Mouse (Mus musculus) heart, adult 9 months (tissue): ENCODE results near the gene Pcx.

Source experiments
- DNase-seq, 2 experiments: peaks; one replicate each; pipeline ENCODE4 v3.0.0; 2022; ENCODE audit warnings: low spot score in 2 of 2

Gene Pcx

DNA sequence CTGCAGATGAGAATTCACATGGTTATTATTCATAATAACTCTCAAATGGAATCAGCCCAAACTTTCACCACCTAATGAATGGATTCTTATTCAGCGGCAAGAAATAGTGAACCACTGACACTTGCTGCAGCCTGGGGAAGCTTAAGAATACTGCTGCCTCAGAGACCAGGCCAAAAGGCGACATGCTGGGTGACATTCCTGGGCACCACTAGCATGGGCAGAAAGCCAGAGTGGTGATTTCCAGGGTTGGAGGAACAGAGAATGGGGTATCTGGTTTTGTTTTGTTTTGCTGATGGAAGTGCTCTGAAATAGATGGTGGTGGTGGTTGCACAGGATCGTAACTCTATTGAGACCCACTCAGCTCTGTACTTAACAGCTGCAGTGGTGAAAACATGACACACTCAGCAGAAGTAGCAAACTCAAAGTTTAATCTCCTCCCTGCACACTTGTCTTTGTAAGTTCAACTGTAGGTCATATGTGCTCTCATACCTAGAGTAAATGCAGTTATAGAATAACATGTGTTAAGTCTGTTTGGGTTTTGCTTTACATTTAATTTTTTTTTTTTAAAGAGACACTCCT, 38.1 kb downstream of the Pcx start:
- DNase-seq, result no peak

DNA sequence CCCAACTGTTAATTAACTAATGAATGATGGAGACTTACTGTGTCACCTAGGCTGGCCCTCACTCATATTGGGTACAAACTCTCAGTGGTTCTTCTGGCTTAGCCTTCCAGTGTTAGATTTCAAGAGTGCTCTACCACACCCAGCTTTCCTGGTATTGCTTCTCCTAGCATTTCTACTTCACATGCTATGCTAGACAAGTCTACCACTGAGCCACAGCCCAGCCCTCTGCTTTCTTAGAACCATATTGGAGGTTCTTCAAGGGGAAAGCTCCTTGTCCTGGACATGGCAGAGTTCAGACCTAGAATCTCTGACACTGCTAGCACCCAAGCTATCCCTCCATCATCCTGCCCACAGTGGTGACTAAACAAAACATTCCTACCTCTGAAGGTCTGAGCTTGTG, 44.0 kb downstream of the Pcx start:
- DNase-seq, result no peak

DNA sequence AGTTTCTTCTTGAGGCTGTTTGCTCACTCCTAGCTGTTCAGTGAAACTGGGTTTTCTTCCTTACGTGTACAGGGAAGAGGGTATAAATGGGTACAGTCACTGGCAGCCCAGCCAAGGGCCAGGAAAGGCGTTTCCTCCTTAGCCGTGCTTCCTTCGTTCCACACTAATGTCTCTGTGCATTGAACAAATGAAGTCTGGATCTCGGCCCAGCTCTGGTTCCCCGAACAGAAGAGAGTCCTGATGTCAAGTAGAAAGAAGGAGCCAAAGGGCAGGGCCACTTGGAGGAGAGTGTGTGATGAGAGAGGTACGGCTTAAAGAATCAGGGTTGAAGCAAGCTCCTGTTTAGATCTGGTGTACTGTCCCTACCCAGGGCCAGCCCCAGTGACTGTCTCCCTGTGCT, 44.8 kb downstream of the Pcx start:
- DNase-seq, result no peak

DNA sequence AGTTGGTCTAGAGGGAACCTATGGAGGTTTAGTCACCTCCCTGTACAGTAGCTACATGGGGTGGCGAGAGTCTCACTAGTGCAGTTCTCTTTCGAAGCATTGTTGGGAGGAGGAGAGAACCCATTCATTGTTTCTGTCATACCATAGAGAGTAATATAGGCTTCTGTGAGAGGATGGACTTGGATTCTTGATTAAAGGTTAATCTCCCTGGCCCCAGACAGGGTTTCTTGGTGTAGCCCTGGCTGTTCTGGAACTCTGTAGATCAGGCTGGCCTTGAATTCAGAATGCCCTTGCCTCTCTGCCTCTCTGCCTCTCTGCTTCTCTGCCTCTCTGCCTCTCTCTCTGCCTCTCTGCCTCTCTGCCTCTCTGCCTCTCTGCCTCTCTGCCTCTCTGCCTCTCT, 46.5 kb downstream of the Pcx start:
- DNase-seq, result no peak

DNA sequence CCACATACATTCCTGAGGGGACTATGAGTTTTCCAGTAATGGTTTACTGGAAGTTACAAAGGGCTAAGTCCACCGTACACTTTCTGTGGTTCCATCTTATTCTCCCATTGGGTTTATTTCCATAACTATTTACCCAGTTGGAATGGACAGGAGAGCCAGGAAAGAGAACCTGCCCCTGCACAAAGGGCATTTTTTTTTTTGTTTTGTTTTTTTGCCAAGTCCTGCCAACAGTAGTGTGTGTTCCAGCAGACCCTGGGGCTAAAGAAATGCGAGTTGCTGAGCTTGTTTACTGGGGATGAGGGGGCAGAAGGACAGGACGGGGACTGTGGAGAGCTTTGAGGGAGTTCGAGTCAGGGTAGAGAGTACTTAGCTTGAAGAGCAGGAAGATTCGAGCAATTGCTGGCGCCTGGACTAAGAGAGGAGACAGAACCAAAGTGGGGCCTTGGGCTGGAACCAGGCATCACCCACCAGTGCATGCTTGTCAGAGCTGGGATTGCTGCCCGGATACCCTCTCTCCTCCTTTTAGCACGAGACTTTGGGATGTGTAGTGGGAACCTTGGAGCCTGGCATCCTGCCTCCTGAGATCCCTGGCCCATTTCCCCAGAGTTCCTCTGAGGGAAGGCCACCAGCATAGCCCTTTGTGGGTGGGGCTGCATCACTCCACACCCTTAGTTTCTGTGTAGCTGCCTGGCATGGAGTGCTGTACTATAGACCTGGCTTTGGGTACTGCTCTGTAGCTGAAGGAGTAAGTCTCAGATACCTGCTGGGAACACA, 47.7 kb downstream of the Pcx start:
- DNase-seq, result no peak

DNA sequence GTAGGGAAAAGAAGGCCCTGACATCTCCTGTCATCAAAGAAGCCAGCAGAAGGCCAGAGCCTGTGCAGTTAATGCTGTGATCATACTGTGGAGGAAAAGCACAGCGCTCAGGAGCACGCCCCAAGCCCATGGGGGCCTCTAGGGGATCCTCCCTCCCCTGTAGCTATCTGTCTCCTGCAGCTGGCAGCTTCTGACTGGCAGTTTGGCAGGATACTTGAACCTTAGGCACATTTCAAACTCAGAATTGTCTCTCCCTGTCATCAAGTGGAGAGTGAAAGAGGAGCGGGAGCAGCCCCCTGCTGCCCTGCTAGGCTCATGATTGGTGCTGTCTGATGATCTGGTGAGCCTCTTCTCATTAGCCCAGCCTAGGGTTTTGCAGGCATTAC, 48.3 kb downstream of the Pcx start:
- DNase-seq, result peak; percentile 23 to 27

DNA sequence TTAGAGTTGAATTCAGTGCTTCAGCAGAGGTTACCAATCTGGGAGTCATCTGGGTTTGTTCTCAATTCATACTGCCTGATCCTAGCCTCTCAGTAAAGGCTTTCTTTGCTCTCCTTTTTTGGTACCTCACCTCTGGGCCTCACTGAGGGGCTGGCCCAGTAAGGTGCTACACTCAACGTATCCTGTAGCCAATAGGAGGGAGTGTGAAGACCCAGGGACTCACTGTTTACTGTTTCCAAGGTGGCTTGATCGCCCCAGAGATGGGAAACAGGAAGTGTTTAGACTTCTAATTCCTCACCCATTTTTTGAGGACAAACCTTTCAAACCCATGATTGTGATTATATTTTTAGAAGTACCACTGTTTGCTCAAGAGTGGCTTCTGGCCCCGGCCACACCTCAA, 48.7 kb downstream of the Pcx start:
- no peak for DNase-seq

DNA sequence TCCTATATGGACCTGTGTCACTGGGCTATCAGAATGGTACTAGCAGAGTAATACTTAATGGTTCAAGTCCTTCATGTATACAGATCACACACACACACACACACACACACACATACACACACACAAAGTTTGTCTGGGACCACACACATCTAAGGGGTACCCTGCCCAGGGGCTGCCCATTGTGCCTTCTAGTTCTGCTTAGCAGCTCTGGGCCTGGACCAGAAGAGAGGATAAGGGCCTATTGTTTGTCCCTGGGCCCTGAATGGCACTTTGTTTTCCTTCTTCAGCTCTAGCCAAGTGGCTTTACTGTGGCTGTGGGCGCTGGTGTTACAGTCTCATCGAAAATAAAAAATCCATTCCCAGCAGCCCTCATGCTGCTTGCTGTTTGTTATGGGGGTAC, 49.3 kb downstream of the Pcx start:
- no peak for DNase-seq

DNA sequence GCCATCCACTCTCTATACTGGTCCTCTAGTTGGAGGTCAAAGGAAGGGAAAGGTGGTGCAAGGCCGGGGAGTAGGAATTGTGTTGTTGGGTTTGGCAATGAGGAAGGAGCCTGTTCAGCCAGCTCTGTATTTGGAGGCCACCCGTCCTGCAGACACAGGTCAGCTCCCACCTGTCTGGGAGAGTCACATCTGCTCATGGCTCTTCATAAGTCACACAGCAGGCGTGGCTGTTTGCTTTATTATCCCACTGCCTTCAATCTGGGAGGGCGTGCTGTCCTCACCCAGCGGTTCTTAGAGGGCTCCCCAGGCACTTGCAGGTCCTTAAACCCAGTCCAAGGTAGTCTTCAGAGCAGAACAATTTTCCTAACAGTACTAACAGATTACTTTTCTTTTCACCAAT, 49.9 kb downstream of the Pcx start:
- no peak for DNase-seq

DNA sequence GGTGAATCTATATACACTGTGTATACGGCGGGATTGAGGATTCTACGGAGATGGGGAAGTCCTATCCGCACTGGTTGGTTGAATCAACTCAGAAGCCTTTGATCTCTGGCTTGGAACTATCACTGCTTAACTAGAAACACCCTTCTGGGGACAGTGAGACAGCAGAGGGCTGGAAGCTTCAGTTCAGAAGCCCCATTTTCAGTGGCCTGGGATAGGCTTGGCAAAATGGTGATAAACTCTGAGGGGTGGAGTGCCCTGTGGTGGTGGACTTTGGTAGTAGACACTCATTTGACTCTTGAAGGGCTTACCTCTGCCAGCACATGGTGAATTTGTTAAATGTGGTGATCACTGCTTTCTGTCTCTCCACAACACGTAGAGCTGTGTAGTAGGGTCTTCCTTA, 55.4 kb downstream of the Pcx start:
- DNase-seq, result no peak

DNA sequence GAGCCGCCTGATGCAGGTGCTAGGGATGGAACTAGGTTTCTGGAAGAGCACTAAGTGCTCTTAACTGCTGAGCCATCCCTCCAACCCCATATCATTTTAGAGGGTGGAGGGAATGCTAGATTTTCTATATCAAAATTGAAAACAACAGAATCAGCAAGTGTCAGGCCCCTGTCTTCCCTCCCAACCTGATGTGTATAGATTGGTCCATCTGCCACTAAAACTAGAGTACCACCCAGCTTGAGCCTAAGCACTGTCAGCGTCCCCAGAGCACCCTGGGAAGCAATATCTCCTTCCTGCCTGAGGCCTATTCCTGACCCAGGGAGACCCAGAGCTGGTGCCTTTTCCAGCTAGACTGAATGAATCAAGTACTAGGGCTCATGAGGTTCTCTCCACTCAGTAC, 56.6 kb downstream of the Pcx start:
- DNase-seq, result no peak

DNA sequence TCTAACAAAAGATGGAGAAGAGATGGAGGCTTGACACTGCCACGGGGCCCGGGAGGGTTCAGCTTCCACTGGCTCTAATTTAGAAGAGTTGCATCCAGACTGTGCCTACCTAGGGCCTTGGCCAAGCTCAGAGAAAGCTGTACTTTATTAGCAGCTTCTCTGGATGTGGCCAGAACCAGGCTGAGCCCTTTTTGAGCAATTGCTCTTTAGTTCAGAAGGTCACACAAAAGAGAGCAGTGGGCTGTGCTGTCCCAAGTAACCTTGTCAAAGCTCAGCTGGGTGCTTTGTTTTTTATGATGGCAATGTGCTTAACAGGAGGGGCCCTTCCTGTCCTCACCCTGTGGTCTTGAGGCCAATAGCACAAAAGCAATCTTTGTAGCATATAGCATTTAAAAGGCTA, 57.4 kb downstream of the Pcx start:
- no peak for DNase-seq

DNA sequence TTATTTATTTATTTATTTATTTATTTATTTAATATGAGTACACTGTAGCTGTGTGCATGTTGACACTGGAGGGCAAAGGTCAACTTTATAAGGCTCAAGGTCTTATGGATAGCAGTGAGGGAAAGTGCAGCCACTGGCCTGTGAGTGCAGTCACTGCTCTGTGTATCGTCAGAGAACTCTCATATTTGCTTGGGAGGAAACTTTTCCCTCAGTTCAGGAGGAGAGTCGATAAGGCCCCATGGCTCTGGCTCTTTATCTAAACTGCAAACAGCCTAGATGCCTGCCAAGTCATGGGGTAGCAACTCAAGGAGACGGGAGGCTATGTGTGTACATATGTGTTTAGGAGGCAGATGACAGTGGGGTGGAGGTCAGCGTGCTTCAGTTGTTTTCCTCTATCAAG, 58.6 kb downstream of the Pcx start:
- DNase-seq, result no peak

DNA sequence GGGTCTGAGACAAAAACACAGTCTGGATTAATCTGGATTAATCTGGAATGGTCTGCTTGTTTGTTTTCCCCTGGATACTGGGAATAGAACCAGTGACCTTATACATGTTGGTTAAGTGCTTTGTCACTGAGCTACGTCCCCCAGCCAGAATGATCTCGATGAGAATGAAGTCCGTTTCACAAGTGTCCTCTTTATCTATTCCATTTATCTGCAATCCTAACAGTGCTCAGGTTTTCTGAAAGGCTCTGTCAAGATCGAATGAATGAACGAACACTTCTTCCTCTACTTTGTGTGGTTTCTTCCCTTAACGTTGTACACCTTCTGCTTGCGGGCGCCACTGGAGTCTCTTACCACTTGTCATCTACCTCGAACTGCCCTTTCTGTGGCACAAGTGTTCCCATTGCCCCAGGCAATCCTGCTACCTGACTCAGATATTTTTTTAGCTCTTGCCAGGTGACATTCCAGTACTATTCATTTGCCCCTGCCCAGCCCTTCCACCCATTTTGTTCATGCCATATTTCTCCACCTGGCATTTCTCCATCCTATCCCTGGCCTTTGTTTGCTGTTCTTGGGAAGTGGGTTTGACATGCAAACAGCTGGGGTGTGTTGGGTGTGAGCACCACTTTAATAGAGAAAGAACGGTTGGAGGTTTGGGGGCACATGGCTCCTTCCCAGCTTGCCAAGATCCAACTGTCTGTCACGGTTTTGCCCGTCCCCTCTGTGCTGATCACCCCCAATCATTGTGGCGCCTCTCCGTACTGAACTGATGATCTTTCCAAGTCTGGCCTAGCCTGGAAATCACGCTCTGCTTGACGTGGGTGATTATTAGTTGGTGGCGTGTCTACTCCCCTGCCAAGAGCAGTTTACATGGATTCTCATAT, 59.3 kb downstream of the Pcx start:
- DNase-seq, result no peak

DNA sequence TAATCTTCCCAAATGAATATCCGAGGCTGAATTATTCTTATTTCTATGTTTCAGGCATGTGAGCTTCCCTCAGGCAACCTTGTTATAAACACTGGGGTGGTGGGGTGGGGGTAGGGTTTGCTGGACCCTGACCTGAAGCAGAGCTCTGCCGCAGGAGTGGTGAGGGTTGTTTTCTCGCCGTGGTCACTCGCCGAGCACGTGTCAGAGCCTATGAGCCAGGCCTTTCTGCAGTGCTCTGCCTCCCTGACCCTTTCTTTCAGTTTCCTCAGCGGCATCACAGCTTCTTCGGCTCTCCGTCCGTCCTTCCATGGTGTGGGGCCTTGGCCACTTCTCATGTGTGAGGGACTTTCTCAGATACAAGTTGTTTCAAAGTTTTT, 60.0 kb downstream of the Pcx start:
- DNase-seq, result no peak

DNA sequence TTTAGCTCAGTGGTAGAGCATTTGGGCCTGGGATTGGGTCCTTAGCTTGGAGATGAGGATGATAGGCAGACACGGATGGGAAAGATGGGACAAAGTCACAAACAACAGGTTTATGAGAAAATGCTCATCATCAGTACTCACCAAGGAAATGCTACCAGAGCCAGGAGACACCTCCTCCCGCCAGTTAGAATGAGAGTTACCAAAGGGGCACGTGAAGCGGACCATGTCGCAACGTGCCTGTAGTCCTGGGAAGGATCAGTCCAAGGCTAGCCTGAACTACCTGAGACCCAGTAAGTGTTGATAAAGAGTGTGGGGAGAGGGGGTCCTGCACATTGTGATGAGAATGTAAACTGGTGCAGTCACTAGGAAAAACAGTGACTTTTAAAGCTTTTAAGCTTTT, 60.5 kb downstream of the Pcx start:
- DNase-seq, result no peak

DNA sequence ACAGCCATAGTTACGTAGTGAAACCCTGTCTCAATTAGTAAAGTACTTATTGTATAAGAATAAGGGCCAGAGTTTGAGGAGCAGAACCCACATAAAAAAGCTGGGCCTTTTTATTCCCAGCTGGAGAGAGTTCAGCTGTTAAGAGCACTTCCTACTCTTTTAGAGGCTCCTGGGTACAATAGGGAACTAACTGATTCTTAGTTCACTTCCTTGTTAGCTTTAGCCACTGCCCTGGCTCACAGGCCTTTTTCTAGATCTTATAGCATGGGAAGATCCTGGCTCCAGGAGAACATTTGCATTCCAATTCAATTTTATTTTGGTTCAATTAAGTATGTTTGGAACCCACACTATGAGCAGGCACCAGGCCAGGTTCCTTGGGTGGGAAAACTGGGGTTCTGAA, 61.4 kb downstream of the Pcx start:
- no peak for DNase-seq

DNA sequence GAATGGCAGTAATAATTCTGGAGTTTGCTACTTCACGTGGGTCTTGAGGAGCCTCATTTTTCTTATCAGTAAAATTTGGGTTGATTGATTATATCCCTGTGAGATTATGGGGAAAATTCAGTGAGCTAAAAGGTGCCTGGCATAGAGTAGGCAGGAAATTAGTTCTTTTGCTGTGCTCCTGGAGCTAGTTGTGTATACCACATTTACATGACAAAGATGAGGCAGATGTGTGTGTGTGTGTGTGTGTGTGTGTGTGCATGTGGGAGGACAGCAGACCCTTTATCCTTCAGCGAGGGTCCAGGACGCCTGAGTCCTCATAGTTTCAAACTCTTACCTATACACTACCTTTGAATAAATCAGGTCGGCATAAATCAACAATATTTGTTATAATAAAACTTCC, 61.8 kb downstream of the Pcx start:
- no peak for DNase-seq

DNA sequence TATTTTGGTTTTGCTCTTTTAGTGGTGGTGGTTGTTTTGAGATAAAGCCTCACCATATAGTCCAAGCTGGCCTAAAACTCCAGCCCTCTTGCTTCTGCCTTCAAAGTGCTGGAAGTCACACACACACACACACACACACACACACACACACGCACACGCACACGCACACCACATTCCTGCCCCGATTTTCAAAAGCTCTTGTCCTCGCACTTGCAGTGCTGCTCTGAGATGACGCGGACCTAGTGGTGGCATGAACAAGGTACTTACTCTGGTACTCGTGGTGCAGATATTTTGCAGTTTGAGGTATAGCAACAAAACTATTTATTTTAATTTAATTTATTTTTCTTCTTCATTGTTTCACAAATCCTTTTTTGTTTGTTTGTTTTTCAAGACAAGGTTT, 62.2 kb downstream of the Pcx start:
- DNase-seq, result no peak

DNA sequence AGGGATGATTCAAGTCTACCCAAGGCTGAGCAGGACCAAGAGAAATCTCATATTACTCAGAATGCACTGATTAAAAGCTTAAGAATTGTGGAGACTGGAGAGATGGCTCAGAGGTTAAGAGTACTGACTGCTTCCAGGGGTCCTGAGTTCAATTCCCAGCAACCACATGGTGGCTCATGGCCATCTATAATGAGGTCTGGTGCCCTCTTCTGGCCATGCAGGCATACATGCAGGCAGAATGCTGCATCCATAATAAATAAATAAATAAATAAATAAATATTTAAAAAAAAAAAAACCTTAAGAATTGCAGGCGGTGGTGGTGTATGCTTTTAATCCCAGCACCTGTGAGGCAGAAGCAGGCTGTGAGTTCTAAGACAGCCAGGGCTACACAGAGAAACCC, 63.0 kb downstream of the Pcx start:
- no peak for DNase-seq

DNA sequence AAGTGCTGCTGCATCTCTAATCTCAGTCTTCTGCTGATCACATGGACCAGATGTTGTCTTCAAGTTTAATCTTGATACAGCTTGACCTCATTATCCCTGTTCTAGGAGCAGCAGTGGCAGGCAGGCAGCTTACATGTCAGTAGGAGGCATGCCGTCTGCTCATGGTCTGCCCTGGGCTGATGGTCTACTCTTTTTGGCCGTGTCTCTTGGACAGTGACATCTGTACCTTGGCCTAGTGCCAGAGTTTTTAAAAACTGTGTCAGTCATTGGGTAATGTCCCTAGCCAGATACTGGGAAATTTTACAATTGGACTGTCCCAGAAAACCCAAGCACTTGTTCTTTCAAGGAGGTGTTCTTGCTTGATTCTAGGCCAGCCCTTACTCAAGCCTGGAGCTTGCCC, 68.5 kb downstream of the Pcx start:
- DNase-seq, result peak; percentile 55 to 63

DNA sequence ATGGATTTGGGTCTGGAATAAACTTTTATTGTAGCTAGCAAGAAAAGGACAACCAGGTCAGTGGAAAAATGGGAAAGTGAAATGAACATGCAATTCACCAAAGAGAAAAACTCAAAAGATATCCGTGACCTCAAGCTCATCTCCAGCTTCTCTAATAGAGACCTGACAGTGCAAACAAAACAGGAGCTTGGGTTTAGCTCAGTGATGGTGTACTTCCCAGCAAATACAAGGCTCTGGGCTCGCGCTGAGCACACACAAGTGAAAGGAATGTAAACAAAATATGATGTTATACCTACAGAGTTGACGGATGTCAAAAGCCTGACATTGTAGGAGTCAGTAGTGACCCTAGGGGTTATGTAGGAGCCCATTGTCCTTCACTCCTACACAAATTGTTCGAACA, 69.0 kb downstream of the Pcx start:
- no peak for DNase-seq

DNA sequence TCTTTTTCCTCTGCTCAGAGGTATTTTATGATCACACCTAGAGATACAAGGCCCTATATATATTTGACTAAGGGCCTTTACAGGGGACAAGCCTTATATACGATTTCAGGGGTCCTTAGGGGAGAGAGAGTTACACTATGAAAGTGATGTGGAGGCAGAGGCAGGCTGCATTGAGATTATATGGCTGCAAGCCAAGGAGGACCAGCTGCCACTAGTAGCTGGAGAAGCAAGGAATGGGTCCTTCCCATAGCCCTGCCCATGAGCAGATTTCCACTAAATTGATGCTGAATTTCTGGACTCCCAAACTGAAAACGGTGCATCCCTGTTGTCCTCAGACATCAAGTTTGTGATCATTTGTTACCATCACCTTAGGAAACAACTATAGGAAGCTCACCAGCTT, 73.6 kb downstream of the Pcx start:
- no peak for DNase-seq
